Comparison of ENCODE assay signal across 25 mouse cellular contexts in genomic region chrX:136319953-136320352, GRCm38 (mm10).
"Had no signal": no experiment of that assay in that cellular context is flagged by ENCODE, and none has a peak within 500 bp of the region (broad histone marks: within the 10 kb centered on the region; RNA-seq: fewer than 3 reads in every experiment).

No protein-coding gene starts in this region.

- H3K36me3 ChIP-seq: heart, embryonic 10.5 days; heart, embryonic 12.5 days; hindbrain, embryonic 10.5 days; hindbrain, embryonic 12.5 days; intestine, embryonic 15.5 days; limb, embryonic 13.5 days; limb, embryonic 15.5 days; liver, embryonic 13.5 days had no signal

- H3K4me1 ChIP-seq: heart, embryonic 10.5 days; heart, embryonic 12.5 days; hindbrain, embryonic 10.5 days; hindbrain, embryonic 12.5 days; intestine, embryonic 15.5 days; limb, embryonic 13.5 days; limb, embryonic 15.5 days; liver, embryonic 13.5 days had no signal

- DNase-seq: gastrocnemius, adult 2 months; gastrocnemius, postnatal 10 days; gastrocnemius, postnatal 25 days; heart, adult 18-20 months; heart, postnatal 10 days; heart, postnatal 4 days; kidney, adult 18-20 months; kidney, adult 8-10 months; kidney, postnatal 10 days; kidney, postnatal 36 days; layer of hippocampus, adult 9-11 months; layer of hippocampus, postnatal 36 days; left cerebral cortex, postnatal 4 days; liver, embryonic 13.5 days had no signal

- H3K27me3 ChIP-seq: heart, embryonic 12.5 days; hindbrain, embryonic 12.5 days; intestine, embryonic 15.5 days; limb, embryonic 15.5 days; liver, embryonic 13.5 days had no signal

- H3K9me3 ChIP-seq: heart, embryonic 10.5 days; heart, embryonic 12.5 days; hindbrain, embryonic 10.5 days; hindbrain, embryonic 12.5 days; intestine, embryonic 15.5 days; limb, embryonic 13.5 days; limb, embryonic 15.5 days; liver, embryonic 13.5 days had no signal

- H3K4me3 ChIP-seq: gastrocnemius, adult 2 months; heart, embryonic 10.5 days; heart, embryonic 12.5 days; hindbrain, embryonic 10.5 days; hindbrain, embryonic 12.5 days; intestine, embryonic 15.5 days; limb, embryonic 13.5 days; limb, embryonic 15.5 days; liver, embryonic 13.5 days had no signal

- H3K9ac ChIP-seq: heart, embryonic 12.5 days; hindbrain, embryonic 12.5 days; hindbrain, embryonic 14.5 days; intestine, embryonic 15.5 days; limb, embryonic 13.5 days; limb, embryonic 15.5 days; liver, embryonic 13.5 days had no signal

- H3K27ac ChIP-seq: gastrocnemius, adult 2 months; heart, embryonic 10.5 days; hindbrain, embryonic 10.5 days; hindbrain, embryonic 12.5 days; hindbrain, embryonic 14.5 days; intestine, embryonic 15.5 days; limb, embryonic 13.5 days; limb, embryonic 15.5 days; liver, embryonic 13.5 days had no signal

- ATAC-seq: hindbrain, embryonic 16.5 days; inflammation-experienced regulatory T-cells, adult 6 months; intestine, embryonic 15.5 days; intestine, postnatal 0 days had no signal
